Mouse (Mus musculus): ENCODE results near the gene Gdf3. TPM values are rescaled to one million over a fixed set of nuclear protein-coding genes. Genes with fewer than 3 reads are reported as not detected.
A peak's percentile ranks its signal among the peaks of the same experiment; 100 is the strongest.

The Gdf3 gene
- total RNA-seq, 2 experiments from 2014 or later: not detected

- no peak for DNase-seq (ENCODE audit: low spot score in 2 of 2)
Observed at GRCm38 (mm10) chr6:122569113-122569512, 40.8 kb downstream of the Gdf3 start.

GRCm38 (mm10) chr6:122565070-122565784 is 44.7 kb downstream of the Gdf3 start:
- DNase-seq (ENCODE audit: low spot score in 2 of 2): no peak

- no peak for DNase-seq (ENCODE audit: low spot score in 2 of 2)
Observed at GRCm38 (mm10) chr6:122562463-122562862, 47.4 kb downstream of the Gdf3 start.

GRCm38 (mm10) chr6:122561005-122561404 is 48.9 kb downstream of the Gdf3 start:
- no peak for DNase-seq (ENCODE audit: low spot score in 2 of 2)

- peak; percentile 26 to 48 for DNase-seq (ENCODE audit: low spot score in 2 of 2)
Observed at GRCm38 (mm10) chr6:122560427-122560826, 49.5 kb downstream of the Gdf3 start.

- DNase-seq (ENCODE audit: low spot score in 2 of 2): no peak
Observed at GRCm38 (mm10) chr6:122556959-122557561, 52.8 kb downstream of the Gdf3 start.

Other genes starting within 250 kb of the Gdf3 start
- 10 to 100 TPM in 1 of 2 experiments, 1 to 10 TPM in 1; 6.8 to 11.4 TPM for gene Rimklb, start 111.3 kb downstream of the Gdf3 start, total RNA-seq (2021)
- 10 to 100 TPM; 42.8 to 44.2 TPM for gene Mfap5, start 104.2 kb downstream of the Gdf3 start, total RNA-seq (2021)
- gene Aicda, start 56.3 kb downstream of the Gdf3 start, total RNA-seq (2021): not detected
- gene Apobec1, start 7.6 kb downstream of the Gdf3 start, total RNA-seq (2021): 10 to 100 TPM; 10.1 to 13.1 TPM
- gene Dppa3, start 16.3 kb upstream of the Gdf3 start, total RNA-seq (2021): not detected
- gene Nanog, start 97.4 kb upstream of the Gdf3 start, total RNA-seq (2021): not detected
- gene Slc2a3, start 191.6 kb upstream of the Gdf3 start, total RNA-seq (2021): 10 to 100 TPM; 17.4 to 17.8 TPM
- gene Foxj2, start 209.8 kb upstream of the Gdf3 start, total RNA-seq (2021): 10 to 100 TPM; 21.3 to 22.1 TPM
- 1 to 10 TPM; 2.6 to 3.2 TPM for gene C3ar1, start 246.1 kb upstream of the Gdf3 start, total RNA-seq (2021)

Measured in adrenal gland, postnatal 4 days (tissue).